Mouse (Mus musculus): Measurements from ENCODE around the gene Wwc1.

GRCm38 (mm10) chr11:35915546-35915945 is 64.8 kb downstream of the Wwc1 start:
- no peak for TF ChIP-seq POLR2A (IDR thresholded peaks at IDR 0.05; ENCODE audit: borderline replicate concordance, insufficient read depth, low read length)
- no peak for TF ChIP-seq CTCF (IDR thresholded peaks at IDR 0.05; ENCODE audit: borderline replicate concordance, insufficient read depth, low read depth, low read length)

Measured in cerebellum, adult 2 months (tissue).